Mouse (Mus musculus) common myeloid progenitor, adult 5-6 weeks (primary cell): ENCODE measurements around the gene Cpeb4. TPM values are rescaled to one million over a fixed set of nuclear protein-coding genes. Genes with fewer than 3 reads are reported as not detected.
"Not testable (repeated sequence)": the region's sequence is repeated elsewhere in the genome, so short reads cannot be mapped to it uniquely, and the experiment has no call there.

ENCODE experiments used
- ATAC-seq: replicated peaks from 2 replicates; pipeline ENCODE4 v1.8.0; 2016; ENCODE audit warnings: low read depth, mild to moderate bottlenecking, moderate TSS enrichment, inconsistent platforms; ENCODE audit not compliant: poor library complexity, severe bottlenecking
- total RNA-seq: library from RNA; stranded (forward); fragments of 200-1000, 187-1606 nt; gene quantifications from 2 replicates; pipeline ENCODE4 v1.2.3, GENCODE M21; 2017

Gene Cpeb4
- total RNA-seq, 1 experiment from 2014 or later: 8.2 TPM

- ATAC-seq: no peak
Observed at GRCm38 (mm10) chr11:31960071-31960470, 88.1 kb downstream of the Cpeb4 start.

GRCm38 (mm10) chr11:31963993-31964392 lies 92.0 kb downstream of the Cpeb4 start:
- ATAC-seq: 0 out of 2 replicates have a peak, but pooled peaks have one; percentile 45

- no peak for ATAC-seq
Observed at GRCm38 (mm10) chr11:31965256-31966134, 93.5 kb downstream of the Cpeb4 start, which contains the start of gene 4930524B15Rik. Gene 4930524B15Rik, plus strand, starts transcription at chr11:31965592.

GRCm38 (mm10) chr11:31974132-31974531 lies 102.1 kb downstream of the Cpeb4 start:
- ATAC-seq: peak; percentile 56

GRCm38 (mm10) chr11:31974826-31975225 lies 102.8 kb downstream of the Cpeb4 start:
- ATAC-seq: no peak

GRCm38 (mm10) chr11:31975678-31976077 lies 103.7 kb downstream of the Cpeb4 start:
- no peak for ATAC-seq

GRCm38 (mm10) chr11:31976137-31976536 lies 104.1 kb downstream of the Cpeb4 start:
- no peak for ATAC-seq

- ATAC-seq: not testable (repeated sequence)
Observed at GRCm38 (mm10) chr11:31980089-31980488, 108.1 kb downstream of the Cpeb4 start.

- no peak for ATAC-seq
Observed at GRCm38 (mm10) chr11:31981830-31982229, 109.8 kb downstream of the Cpeb4 start.

- not testable (repeated sequence) for ATAC-seq
Observed at GRCm38 (mm10) chr11:31982247-31982943, 110.4 kb downstream of the Cpeb4 start.

- no peak for ATAC-seq
Observed at GRCm38 (mm10) chr11:31983249-31983648, 111.2 kb downstream of the Cpeb4 start.

- no peak for ATAC-seq
Observed at GRCm38 (mm10) chr11:31984786-31985185, 112.8 kb downstream of the Cpeb4 start.

Other genes starting within 250 kb of the Cpeb4 start
- 20.0 and 29.7 TPM in 2 replicates for gene Bod1, start 200.3 kb upstream of the Cpeb4 start, total RNA-seq
- gene 4930524B15Rik, start 93.4 kb downstream of the Cpeb4 start, total RNA-seq: not detected in 2 replicates
- gene Nsg2, start 128.3 kb downstream of the Cpeb4 start, total RNA-seq: 1.8 and 3.1 TPM in 2 replicates